Mouse (Mus musculus): Measurements from ENCODE around the gene Nppb. TPM values are rescaled to one million over a fixed set of nuclear protein-coding genes. Genes with fewer than 3 reads are reported as not detected.

The Nppb gene
- polyA plus RNA-seq, 1 experiment from 2014 or later, result not detected

DNA sequence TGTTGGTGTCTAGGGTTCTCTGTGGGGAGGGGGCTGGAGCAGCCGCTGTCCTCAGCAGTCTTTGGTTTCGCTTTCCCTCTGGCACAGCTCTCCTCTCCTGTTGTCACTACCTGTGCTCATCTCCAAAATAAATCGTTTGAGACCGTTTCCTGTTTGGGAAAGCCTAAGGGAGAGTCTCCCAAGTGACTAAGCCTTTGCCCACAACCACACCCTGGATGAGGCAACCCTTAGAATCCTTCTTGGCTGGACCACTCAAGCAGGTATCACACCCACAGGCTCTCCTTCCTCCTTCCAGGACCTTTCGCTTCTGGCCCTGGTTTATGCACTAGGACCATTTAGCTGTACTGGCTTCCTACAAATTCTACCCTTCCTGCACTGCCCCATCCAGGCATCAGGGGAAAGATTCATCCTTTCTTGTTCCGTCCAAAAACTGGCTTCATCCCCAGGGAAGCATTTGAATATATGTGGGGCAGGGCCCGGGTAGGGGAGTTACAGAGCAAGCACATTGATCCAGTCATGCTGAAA is 8.0 kb downstream of the Nppb start:
- no peaks in the 10 kb centered on the region for H3K27me3 ChIP-seq (ENCODE audit: insufficient read depth, low read length)
- ATAC-seq, result no peak
- H3K36me3 ChIP-seq (replicated peaks; ENCODE audit: insufficient read depth, low read length), result no peaks in the 10 kb centered on the region
- TF ChIP-seq EP300 (IDR thresholded peaks at IDR 0.05; ENCODE audit: low read depth) (no peak), CTCF (IDR thresholded peaks at IDR 0.05; ENCODE audit: low read depth) (no peak)
- no peaks in the 10 kb centered on the region for H3K4me1 ChIP-seq (ENCODE audit: insufficient read depth)
- no peak overlapping the region for H3K4me2 ChIP-seq (ENCODE audit: low read depth, low read length)
- H3K27ac ChIP-seq (ENCODE audit: low read depth), result no peak overlapping the region
- no peak for DNase-seq
- no peak overlapping the region for H3K4me3 ChIP-seq (ENCODE audit: low read depth, low read length)
- 53% methylated on average over 7 of the region's 7 CpGs for WGBS (ENCODE audit: insufficient replicate concordance)
- no peaks in the 10 kb centered on the region for H3K9me3 ChIP-seq (ENCODE audit: low read length)
- no peak overlapping the region for H3K9ac ChIP-seq (replicated peaks)

DNA sequence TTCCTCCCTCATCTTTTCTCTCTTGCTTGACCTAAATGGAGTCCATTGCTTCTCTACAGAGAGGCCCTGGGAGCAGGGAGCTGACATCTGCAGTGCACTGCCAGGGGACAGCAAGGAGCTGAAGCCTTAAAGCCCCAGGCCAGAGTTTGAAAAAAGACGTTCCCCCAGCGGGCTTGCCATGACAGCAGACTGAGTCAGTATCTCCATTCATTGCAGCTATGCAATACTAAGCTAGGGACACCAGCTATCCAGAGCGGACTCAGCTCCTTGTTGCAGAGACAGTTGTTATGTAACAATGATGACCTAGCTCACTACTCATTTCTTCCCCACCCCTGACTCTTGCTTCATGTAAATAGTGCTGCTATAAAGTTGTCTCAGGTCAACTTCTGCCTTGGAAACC is 9.7 kb downstream of the Nppb start:
- no peak overlapping the region for H3K9ac ChIP-seq (replicated peaks)
- no peak overlapping the region for H3K27ac ChIP-seq (ENCODE audit: low read depth)
- 68% methylated on average over 3 of the region's 3 CpGs for WGBS (ENCODE audit: insufficient replicate concordance)
- DNase-seq, result no peak
- no peaks in the 10 kb centered on the region for H3K4me1 ChIP-seq (ENCODE audit: insufficient read depth)
- H3K9me3 ChIP-seq (ENCODE audit: low read length), result no peaks in the 10 kb centered on the region
- H3K4me2 ChIP-seq (ENCODE audit: low read depth, low read length), result no peak overlapping the region
- ATAC-seq, result no peak
- no peak for TF ChIP-seq CTCF (IDR thresholded peaks at IDR 0.05; ENCODE audit: low read depth)
- TF ChIP-seq EP300 (IDR thresholded peaks at IDR 0.05; ENCODE audit: low read depth), result no peak
- H3K4me3 ChIP-seq (ENCODE audit: low read depth, low read length), result no peak overlapping the region
- H3K36me3 ChIP-seq (replicated peaks; ENCODE audit: insufficient read depth, low read length), result no peaks in the 10 kb centered on the region
- H3K27me3 ChIP-seq (ENCODE audit: insufficient read depth, low read length), result no peaks in the 10 kb centered on the region

GRCm38 (mm10) chr4:148000202-148000772 is 14.7 kb downstream of the Nppb start, which contains the start of gene Nppa:
Gene Nppa (plus strand): TSS chr4:148000722.
- ATAC-seq (no peak), DNase-seq (no peak)
- TF ChIP-seq EP300 (IDR thresholded peaks at IDR 0.05; ENCODE audit: low read depth) (no peak), CTCF (IDR thresholded peaks at IDR 0.05; ENCODE audit: low read depth) (no peak)
- Histone ChIP-seq H3K4me3 (ENCODE audit: low read depth, low read length) (no peak within 1 kb of the TSS), H3K4me1 (ENCODE audit: insufficient read depth) (no peaks in the 10 kb centered on the region), H3K27me3 (ENCODE audit: insufficient read depth, low read length) (no peaks in the 10 kb centered on the region), H3K27ac (ENCODE audit: low read depth) (no peak within 1 kb of the TSS), H3K36me3 (replicated peaks; ENCODE audit: insufficient read depth, low read length) (no peaks in the 10 kb centered on the region), H3K4me2 (ENCODE audit: low read depth, low read length) (no peak within 1 kb of the TSS), H3K9ac (replicated peaks) (no peak within 1 kb of the TSS), H3K9me3 (ENCODE audit: low read length) (no peaks in the 10 kb centered on the region)
- 44% methylated on average over 12 of the region's 12 CpGs for WGBS (ENCODE audit: insufficient replicate concordance)

- ATAC-seq (no peak), DNase-seq (no peak)
- Histone ChIP-seq H3K9ac (replicated peaks) (no peak overlapping the region), H3K27ac (ENCODE audit: low read depth) (no peak overlapping the region), H3K9me3 (ENCODE audit: low read length) (no peaks in the 10 kb centered on the region), H3K4me2 (ENCODE audit: low read depth, low read length) (no peak overlapping the region), H3K36me3 (replicated peaks; ENCODE audit: insufficient read depth, low read length) (peaks cover 8% of the 10 kb centered on the region; the same call in 1 of the 2 replicates), H3K27me3 (ENCODE audit: insufficient read depth, low read length) (no peaks in the 10 kb centered on the region), H3K4me1 (ENCODE audit: insufficient read depth) (no peaks in the 10 kb centered on the region), H3K4me3 (ENCODE audit: low read depth, low read length) (no peak overlapping the region)
- no peak for TF ChIP-seq CTCF (IDR thresholded peaks at IDR 0.05; ENCODE audit: low read depth)
- TF ChIP-seq EP300 (IDR thresholded peaks at IDR 0.05; ENCODE audit: low read depth), result no peak
- 69% methylated on average over 17 of the region's 17 CpGs for WGBS (ENCODE audit: insufficient replicate concordance)
Observed at GRCm38 (mm10) chr4:148001013-148001789, 15.6 kb downstream of the Nppb start.

DNA sequence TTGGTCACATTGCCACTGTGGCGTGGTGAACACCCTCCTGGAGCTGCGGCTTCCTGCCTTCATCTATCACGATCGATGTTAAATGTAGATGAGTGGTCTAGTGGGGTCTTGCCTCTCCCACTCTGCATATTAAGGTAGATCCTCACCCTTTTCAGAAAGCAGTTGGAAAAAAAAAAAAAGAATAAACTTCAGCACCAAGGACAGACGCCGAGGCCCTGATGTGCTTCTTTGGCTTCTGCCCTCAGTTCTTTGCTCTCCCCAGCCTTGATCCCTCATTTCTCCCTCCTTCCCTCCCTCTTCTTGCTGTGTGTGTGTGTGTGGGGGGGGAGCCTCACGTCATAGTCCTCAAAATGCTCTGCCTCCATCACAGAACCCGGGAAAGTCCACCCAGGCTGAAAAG is 16.3 kb downstream of the Nppb start:
- 41% methylated on average over 8 of the region's 8 CpGs for WGBS (ENCODE audit: insufficient replicate concordance)
- no peak overlapping the region for H3K27ac ChIP-seq (ENCODE audit: low read depth)
- no peaks in the 10 kb centered on the region for H3K4me1 ChIP-seq (ENCODE audit: insufficient read depth)
- H3K9ac ChIP-seq (replicated peaks), result no peak overlapping the region
- DNase-seq (no peak), ATAC-seq (no peak)
- TF ChIP-seq CTCF (IDR thresholded peaks at IDR 0.05; ENCODE audit: low read depth) (no peak), EP300 (IDR thresholded peaks at IDR 0.05; ENCODE audit: low read depth) (no peak)
- no peaks in the 10 kb centered on the region for H3K9me3 ChIP-seq (ENCODE audit: low read length)
- H3K4me3 ChIP-seq (ENCODE audit: low read depth, low read length), result no peak overlapping the region
- peaks cover 13% of the 10 kb centered on the region; the same call in 1 of the 2 replicates for H3K36me3 ChIP-seq (replicated peaks; ENCODE audit: insufficient read depth, low read length)
- H3K27me3 ChIP-seq (ENCODE audit: insufficient read depth, low read length), result no peaks in the 10 kb centered on the region
- no peak overlapping the region for H3K4me2 ChIP-seq (ENCODE audit: low read depth, low read length)

DNA sequence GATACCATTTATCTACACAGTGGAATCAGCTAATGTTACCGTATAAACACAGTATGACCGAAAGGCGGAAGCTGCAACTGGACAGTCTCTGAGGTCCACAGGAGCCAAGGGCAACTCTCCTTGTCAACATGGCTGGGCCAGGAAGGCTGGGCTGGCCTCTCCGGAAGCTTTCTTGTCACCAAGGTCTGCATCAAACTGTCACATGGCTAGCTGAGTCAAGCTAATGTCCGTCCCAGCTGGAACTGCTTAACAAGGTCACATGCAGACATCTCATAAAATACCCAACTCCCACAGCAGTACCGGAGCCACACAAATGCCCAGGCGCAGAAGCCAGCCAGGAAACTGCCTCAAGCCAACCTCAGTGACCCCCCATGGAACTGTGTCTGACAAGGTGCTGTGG is 18.8 kb downstream of the Nppb start:
- no peaks in the 10 kb centered on the region for H3K4me1 ChIP-seq (ENCODE audit: insufficient read depth)
- H3K9ac ChIP-seq (replicated peaks), result no peak overlapping the region
- H3K4me3 ChIP-seq (ENCODE audit: low read depth, low read length), result no peak overlapping the region
- no peak for ATAC-seq
- WGBS (ENCODE audit: insufficient replicate concordance), result 84% methylated on average over 7 of the region's 7 CpGs
- peaks cover 33% of the 10 kb centered on the region for H3K36me3 ChIP-seq (replicated peaks; ENCODE audit: insufficient read depth, low read length)
- no peaks in the 10 kb centered on the region for H3K9me3 ChIP-seq (ENCODE audit: low read length)
- H3K4me2 ChIP-seq (ENCODE audit: low read depth, low read length), result no peak overlapping the region
- no peaks in the 10 kb centered on the region for H3K27me3 ChIP-seq (ENCODE audit: insufficient read depth, low read length)
- TF ChIP-seq EP300 (IDR thresholded peaks at IDR 0.05; ENCODE audit: low read depth) (no peak), CTCF (IDR thresholded peaks at IDR 0.05; ENCODE audit: low read depth) (no peak)
- no peak overlapping the region for H3K27ac ChIP-seq (ENCODE audit: low read depth)
- DNase-seq, result no peak
